In the genomic region with DNA sequence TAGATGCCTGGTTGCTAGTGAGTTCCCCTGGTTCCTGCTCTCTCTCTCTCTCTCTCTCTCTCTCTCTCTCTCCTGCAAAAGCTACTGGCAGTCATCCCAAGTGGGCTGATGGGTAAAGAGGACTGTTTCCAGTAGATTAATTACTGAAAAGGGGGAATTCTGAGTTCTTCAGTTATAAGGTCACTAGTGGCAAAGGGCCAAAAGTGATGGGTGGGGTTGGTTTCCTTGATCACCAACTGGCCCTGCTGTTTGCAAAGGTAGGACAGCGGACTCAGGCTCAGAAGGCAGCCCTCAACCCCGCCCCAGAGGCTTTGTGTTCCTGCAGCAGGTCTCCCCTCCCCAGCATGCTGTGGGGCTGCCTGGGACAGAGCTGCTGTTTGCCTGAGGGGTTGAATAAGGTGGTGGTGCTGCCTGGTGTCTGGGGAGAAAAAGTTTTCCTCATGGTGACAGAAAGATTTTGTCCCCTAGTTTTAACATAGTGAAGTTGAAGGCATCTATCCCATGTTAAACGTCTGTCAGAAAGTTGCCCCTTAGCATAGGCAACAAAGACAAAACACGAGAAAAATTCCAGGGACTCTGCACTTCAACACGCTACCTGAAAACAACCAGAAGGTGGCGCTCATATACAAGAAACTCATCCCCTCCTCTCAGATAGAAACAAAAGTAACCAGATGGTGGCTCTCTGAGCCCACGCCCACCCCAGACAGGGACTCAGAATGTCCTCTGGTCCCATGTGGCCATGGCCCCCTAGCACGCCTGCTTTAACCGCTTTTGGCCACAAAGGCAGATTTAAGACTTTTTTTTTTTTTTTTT, we compare ENCODE assay signal across 8 mouse cellular contexts. TPM values are rescaled to one million over a fixed set of nuclear protein-coding genes. Genes with fewer than 3 reads are reported as not detected.
DNase-seq lines count a peak whose midpoint lies in the region; ATAC-seq and TF ChIP-seq lines count a peak whose summit lies in the region.

No protein-coding gene starts in this region.

- H3K9ac ChIP-seq in hindbrain, embryonic 11.5 days (ENCODE audit: low read depth, low read length) = 0 out of 2 replicates have a peak overlapping the region, but pooled peaks have one; percentile 4
- H3K9ac ChIP-seq in lung, embryonic 15.5 days = peak overlapping the region; percentile 15; the same call in 1 of the 2 replicates

- peak; percentile 76 for TF ChIP-seq CTCF in Patski (IDR thresholded peaks at IDR 0.05)

- H3K4me3 ChIP-seq in hindbrain, embryonic 11.5 days (ENCODE audit: low read depth, low read length) = no peak overlapping the region
- no peak overlapping the region for H3K4me3 ChIP-seq in lung, embryonic 15.5 days

- no peaks in the 10 kb centered on the region for H3K9me3 ChIP-seq in hindbrain, embryonic 11.5 days (ENCODE audit: control insufficient read depth, low read length)
- no peaks in the 10 kb centered on the region for H3K9me3 ChIP-seq in lung, embryonic 15.5 days

- DNase-seq in Patski (ENCODE audit: low read depth, low spot score) = peak; percentile 80
- DNase-seq in cerebellum, adult 9-10 months = peak; percentile 85
- peak; percentile 39 to 87 for DNase-seq in frontal cortex, adult 2 months (ENCODE audit: extremely low spot score in 1 of 2, low spot score in 1 of 2)
- DNase-seq in hindbrain, embryonic 11.5 days (ENCODE audit: low spot score) = peak; percentile 90
- peak; percentile 73 for DNase-seq in layer of hippocampus, adult 9-10 months (ENCODE audit: low spot score)
- DNase-seq in ovary, postnatal 14 days (ENCODE audit: low spot score) = peak; percentile 64
- peak; percentile 38 to 71 for DNase-seq in thymus, postnatal 10 days (ENCODE audit: low spot score in 2 of 2)

- no peaks in the 10 kb centered on the region for H3K36me3 ChIP-seq in hindbrain, embryonic 11.5 days (ENCODE audit: control insufficient read depth, insufficient read depth, low read length)
- H3K36me3 ChIP-seq in lung, embryonic 15.5 days = no peaks in the 10 kb centered on the region

- CTCF ChIA-PET in Patski (lab: Charles Lee) = interaction anchor here (1.0 to 3.0 kb wide), 6 partner anchors 36 to 114 kb away, joined by 3 to 20 read pairs (median 4); partner anchors contain the start of gene Spty2d1

- no peak overlapping the region for H3K4me2 ChIP-seq in hindbrain, embryonic 11.5 days (replicated peaks; ENCODE audit: low read depth, low read length)
- H3K4me2 ChIP-seq in lung, embryonic 15.5 days = peak overlapping the region; percentile 39

- H3K27ac ChIP-seq in hindbrain, embryonic 11.5 days (ENCODE audit: low read depth, low read length) = no peak overlapping the region
- peak overlapping the region; percentile 69 for H3K27ac ChIP-seq in lung, embryonic 15.5 days

- no peaks in the 10 kb centered on the region for H3K27me3 ChIP-seq in Patski
- peaks cover 3% of the 10 kb centered on the region; the same call in 1 of the 2 replicates for H3K27me3 ChIP-seq in hindbrain, embryonic 11.5 days (ENCODE audit: control insufficient read depth, insufficient read depth, low read length)
- H3K27me3 ChIP-seq in lung, embryonic 15.5 days = peaks cover 4% of the 10 kb centered on the region; the same call in 1 of the 2 replicates

- under 1% methylated on average over 9 of the region's 9 CpGs for WGBS in hindbrain, embryonic 11.5 days
- 1% methylated on average over 9 of the region's 9 CpGs for WGBS in lung, embryonic 15.5 days

- POLR2A ChIA-PET in Patski (lab: Charles Lee) = no interaction called here

- no peaks in the 10 kb centered on the region for H3K4me1 ChIP-seq in hindbrain, embryonic 11.5 days (replicated peaks; ENCODE audit: control insufficient read depth, insufficient read depth, low read length)
- peaks cover 17% of the 10 kb centered on the region for H3K4me1 ChIP-seq in lung, embryonic 15.5 days

- ATAC-seq in Patski = peak; percentile 64
- ATAC-seq in hindbrain, embryonic 11.5 days (ENCODE audit: low FRiP score) = peak; percentile 84
- ATAC-seq in lung, embryonic 15.5 days (ENCODE audit: borderline replicate concordance, extremely low read depth, low FRiP score, low TSS enrichment) = peak; percentile 86

- in situ Hi-C loops in Patski (cut with MboI; ENCODE audit: low pct_unique_long_range_greater_than_20kb) = loop anchor here (5.0 kb wide), 2 partner anchors 44 to 184 kb away; partner anchors contain the start of gene Spty2d1

RNA-seq across cellular contexts. Expression of gene Uevld, which starts 4.7 kb away (rescaled TPM):
- polyA plus RNA-seq in Patski (2021) = 14.3 TPM
- 6.3 and 7.7 TPM in 2 replicates for polyA plus RNA-seq in frontal cortex, adult 2 months (2012; rRNA removed)
- polyA plus RNA-seq in hindbrain, embryonic 11.5 days (2014; fragmentation: Nextera tagmentation; extraction: Ambion mirVana) = 11.3 and 13.1 TPM in 2 replicates
- polyA plus RNA-seq in lung, embryonic 15.5 days (2015; fragmentation: Nextera tagmentation; extraction: Ambion mirVana) = 12.1 and 13.1 TPM in 2 replicates

RNA-seq across cellular contexts. Expression of gene Gm9999, which starts 20.4 kb away (rescaled TPM):
- polyA plus RNA-seq in Patski (2021) = not detected
- polyA plus RNA-seq in frontal cortex, adult 2 months (2012; rRNA removed) = not detected in 2 replicates
- not detected in 2 replicates for polyA plus RNA-seq in hindbrain, embryonic 11.5 days (2014; fragmentation: Nextera tagmentation; extraction: Ambion mirVana)
- 0.62 TPM in 1 of 2 replicates, not detected in the other for polyA plus RNA-seq in lung, embryonic 15.5 days (2015; fragmentation: Nextera tagmentation; extraction: Ambion mirVana)

RNA-seq across cellular contexts. Expression of gene Tsg101, which starts 43.2 kb away (rescaled TPM):
- 139 TPM for polyA plus RNA-seq in Patski (2021)
- polyA plus RNA-seq in frontal cortex, adult 2 months (2012; rRNA removed) = 77.6 and 78.8 TPM in 2 replicates
- polyA plus RNA-seq in hindbrain, embryonic 11.5 days (2014; fragmentation: Nextera tagmentation; extraction: Ambion mirVana) = 372 and 380 TPM in 2 replicates
- 157 and 163 TPM in 2 replicates for polyA plus RNA-seq in lung, embryonic 15.5 days (2015; fragmentation: Nextera tagmentation; extraction: Ambion mirVana)

RNA-seq across cellular contexts. Expression of gene Spty2d1, which starts 45.2 kb away (rescaled TPM):
- 19.6 TPM for polyA plus RNA-seq in Patski (2021)
- polyA plus RNA-seq in frontal cortex, adult 2 months (2012; rRNA removed) = 8.9 and 9.7 TPM in 2 replicates
- 12.0 and 12.3 TPM in 2 replicates for polyA plus RNA-seq in hindbrain, embryonic 11.5 days (2014; fragmentation: Nextera tagmentation; extraction: Ambion mirVana)
- 22.8 and 23.3 TPM in 2 replicates for polyA plus RNA-seq in lung, embryonic 15.5 days (2015; fragmentation: Nextera tagmentation; extraction: Ambion mirVana)
